Mouse (Mus musculus) olfactory bulb, adult 2 months (tissue): ENCODE measurements around the gene Grip1.

Experiments used
- CTCF ChIP-seq: fragments of 200-500 bp; IDR thresholded peaks from 2 replicates; pipeline ENCODE4 v1.5.1; 2012; ENCODE audit warnings: low read depth, mild to moderate bottlenecking, low read length, moderate library complexity; ENCODE audit not compliant: insufficient read depth
- POLR2A ChIP-seq: fragments of 200-500 bp; IDR thresholded peaks from 2 replicates; pipeline ENCODE4 v1.6.1; 2012; ENCODE audit warnings: mild to moderate bottlenecking, low read depth, low read length, moderate library complexity; ENCODE audit not compliant: insufficient read depth

GRCm38 (mm10) chr10:119867726-119868125, 414.1 kb downstream of the Grip1 start:
- TF ChIP-seq CTCF (no peak), POLR2A (no peak)
